Mouse (Mus musculus) testis, postnatal 10 days (tissue): ENCODE data around the gene Rrp15.

Source experiments
- DNase-seq: peaks from one replicate; pipeline ENCODE4 v3.0.0; 2021; ENCODE audit warnings: low spot score

Rrp15 gene

GRCm38 (mm10) chr1:186673166-186673565, 76.0 kb downstream of the Rrp15 start:
- no peak for DNase-seq
